Mouse (Mus musculus) embryonic fibroblast, embryonic 13.5 days (primary cell): ENCODE data around the gene Itga3.

Experiments
- CTCF ChIP-seq: IDR thresholded peaks from 2 replicates; pipeline ENCODE4 v1.5.1; 2011; ENCODE audit warnings: mild to moderate bottlenecking, control low read depth, low read length, moderate library complexity, borderline replicate concordance; ENCODE audit not compliant: insufficient read depth
- POLR2A ChIP-seq: IDR thresholded peaks from 2 replicates; pipeline ENCODE4 v1.6.1; 2011; ENCODE audit warnings: low read depth, mild to moderate bottlenecking, control low read depth, low read length, moderate library complexity

GRCm38 (mm10) chr11:95125366-95125948 is 48.9 kb upstream of the Itga3 start:
- TF ChIP-seq CTCF, result no peak
- no peak for TF ChIP-seq POLR2A
